Mouse (Mus musculus): ENCODE data around the gene Exd2. TPM values are rescaled to one million over a fixed set of nuclear protein-coding genes. Genes with fewer than 3 reads are reported as not detected.

The Exd2 gene
- total and polyA plus RNA-seq, 2 experiments from 2014 or later, result 6.8 to 32.5 TPM

GRCm38 (mm10) chr12:80434961-80435691 is 27.8 kb upstream of the Exd2 start:
- no peak for TF ChIP-seq EP300 (IDR thresholded peaks at IDR 0.05; ENCODE audit: low read depth)

GRCm38 (mm10) chr12:80435887-80436286 is 27.0 kb upstream of the Exd2 start:
- no peak for DNase-seq (ENCODE audit: low spot score)
- Histone ChIP-seq H3K4me1 (ENCODE audit: control insufficient read depth, insufficient read depth) (peaks cover 8% of the 10 kb centered on the region), H3K4me2 (ENCODE audit: low read depth, low read length) (peak overlapping the region; percentile 81), H3K9me3 (replicated peaks; ENCODE audit: control insufficient read depth, low read length) (no peaks in the 10 kb centered on the region), H3K27me3 (ENCODE audit: control insufficient read depth, insufficient read depth, low read length) (no peaks in the 10 kb centered on the region), H3K9ac (replicated peaks; ENCODE audit: low read depth, low read length) (peak overlapping the region; percentile 79), H3K27ac (ENCODE audit: low read depth) (peak overlapping the region; percentile 96), H3K4me3 (ENCODE audit: low read depth, low read length) (peak overlapping the region; percentile 72), H3K36me3 (replicated peaks; ENCODE audit: control insufficient read depth, insufficient read depth, low read length) (no peaks in the 10 kb centered on the region)
- WGBS, result 2% methylated on average over 9 of the region's 10 CpGs
- TF ChIP-seq EP300 (IDR thresholded peaks at IDR 0.05; ENCODE audit: low read depth) (no peak), CTCF (IDR thresholded peaks at IDR 0.05; ENCODE audit: low read depth) (no peak)
- ATAC-seq (ENCODE audit: insufficient read depth, low read depth), result peak; percentile 2; the same call in 1 of the 2 replicates

More at GRCm38 (mm10) chr12:80434961-80435691, 27.8 kb upstream of the Exd2 start:
- Histone ChIP-seq H3K36me3 (replicated peaks; ENCODE audit: control insufficient read depth, insufficient read depth, low read length) (no peaks in the 10 kb centered on the region), H3K9ac (replicated peaks; ENCODE audit: low read depth, low read length) (peak overlapping the region; percentile 79), H3K27ac (ENCODE audit: low read depth) (peak overlapping the region; percentile 96), H3K4me3 (ENCODE audit: low read depth, low read length) (peak overlapping the region; percentile 72), H3K27me3 (ENCODE audit: control insufficient read depth, insufficient read depth, low read length) (no peaks in the 10 kb centered on the region), H3K9me3 (replicated peaks; ENCODE audit: control insufficient read depth, low read length) (no peaks in the 10 kb centered on the region), H3K4me2 (ENCODE audit: low read depth, low read length) (peak overlapping the region; percentile 81), H3K4me1 (ENCODE audit: control insufficient read depth, insufficient read depth) (peaks cover 8% of the 10 kb centered on the region)
- WGBS, result under 1% methylated on average over 57 of the region's 64 CpGs
- ATAC-seq (ENCODE audit: insufficient read depth, low read depth), result peak; percentile 75
- DNase-seq (ENCODE audit: low spot score), result peak; percentile 70

DNA sequence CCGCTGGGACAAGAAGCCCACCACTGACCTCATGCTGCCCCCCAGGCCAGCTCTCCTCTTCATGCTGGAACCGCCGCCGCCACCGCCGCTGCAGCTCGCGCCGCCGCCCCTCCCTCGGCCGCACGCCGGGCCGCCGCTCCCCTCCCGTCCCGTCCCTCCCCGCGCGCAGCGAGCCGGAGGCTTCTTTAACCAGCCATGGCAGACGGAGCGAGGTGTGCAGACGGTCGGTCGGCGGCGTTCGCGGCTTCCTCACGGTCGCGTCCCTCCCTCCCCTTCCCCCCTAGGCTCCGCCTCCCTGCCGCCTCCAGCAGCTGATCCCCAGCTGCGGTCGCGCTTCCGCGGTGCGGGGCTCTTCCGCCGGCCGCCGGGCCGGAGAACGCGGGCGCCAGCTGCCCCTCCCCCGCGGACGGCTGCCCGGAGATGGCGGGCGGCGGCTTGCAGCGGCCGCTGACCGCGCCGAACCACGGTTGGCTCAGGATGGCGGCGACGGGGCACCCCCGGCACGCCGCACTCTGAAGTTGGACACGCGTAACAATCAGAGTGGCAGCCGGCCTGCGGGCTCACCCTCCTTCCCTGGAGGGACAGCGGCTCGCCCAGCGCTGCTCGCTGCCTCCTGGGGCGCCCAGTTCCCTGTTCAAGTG is 26.4 kb upstream of the Exd2 start, which contains the start of gene Dcaf5:
Gene Dcaf5 (minus strand): TSS at position 266 of the 641 bp plus-strand sequence.
- H3K9ac ChIP-seq (replicated peaks; ENCODE audit: low read depth, low read length), result peak within 1 kb of the TSS; percentile 79
- DNase-seq (ENCODE audit: low spot score), result peak; percentile 71
- under 1% methylated on average over 41 of the region's 79 CpGs for WGBS
- H3K27me3 ChIP-seq (ENCODE audit: control insufficient read depth, insufficient read depth, low read length), result no peaks in the 10 kb centered on the region
- H3K4me3 ChIP-seq (ENCODE audit: low read depth, low read length), result peak within 1 kb of the TSS; percentile 72
- H3K4me2 ChIP-seq (ENCODE audit: low read depth, low read length), result peak within 1 kb of the TSS; percentile 81
- H3K9me3 ChIP-seq (replicated peaks; ENCODE audit: control insufficient read depth, low read length), result no peaks in the 10 kb centered on the region
- H3K27ac ChIP-seq (ENCODE audit: low read depth), result peak within 1 kb of the TSS; percentile 96
- TF ChIP-seq EP300 (IDR thresholded peaks at IDR 0.05; ENCODE audit: low read depth), result no peak
- TF ChIP-seq CTCF (IDR thresholded peaks at IDR 0.05; ENCODE audit: low read depth), result no peak
- ATAC-seq (ENCODE audit: insufficient read depth, low read depth), result peak; percentile 71
- H3K36me3 ChIP-seq (replicated peaks; ENCODE audit: control insufficient read depth, insufficient read depth, low read length), result no peaks in the 10 kb centered on the region
- peaks cover 8% of the 10 kb centered on the region for H3K4me1 ChIP-seq (ENCODE audit: control insufficient read depth, insufficient read depth)

- H3K4me1 ChIP-seq (ENCODE audit: control insufficient read depth, insufficient read depth), result peaks cover 8% of the 10 kb centered on the region
- peak overlapping the region; percentile 81 for H3K4me2 ChIP-seq (ENCODE audit: low read depth, low read length)
- 51% methylated on average over 4 of the region's 4 CpGs for WGBS
- no peak for TF ChIP-seq EP300 (IDR thresholded peaks at IDR 0.05; ENCODE audit: low read depth)
- TF ChIP-seq CTCF (IDR thresholded peaks at IDR 0.05; ENCODE audit: low read depth), result no peak
- no peaks in the 10 kb centered on the region for H3K27me3 ChIP-seq (ENCODE audit: control insufficient read depth, insufficient read depth, low read length)
- no peak for ATAC-seq (ENCODE audit: insufficient read depth, low read depth)
- H3K4me3 ChIP-seq (ENCODE audit: low read depth, low read length), result peak overlapping the region; percentile 72
- H3K9ac ChIP-seq (replicated peaks; ENCODE audit: low read depth, low read length), result peak overlapping the region; percentile 79
- no peaks in the 10 kb centered on the region for H3K9me3 ChIP-seq (replicated peaks; ENCODE audit: control insufficient read depth, low read length)
- H3K36me3 ChIP-seq (replicated peaks; ENCODE audit: control insufficient read depth, insufficient read depth, low read length), result no peaks in the 10 kb centered on the region
- H3K27ac ChIP-seq (ENCODE audit: low read depth), result peak overlapping the region; percentile 96
- no peak for DNase-seq (ENCODE audit: low spot score)
These were observed 25.7 kb upstream of the Exd2 start for GRCm38 (mm10) chr12:80437051-80437675.

DNA sequence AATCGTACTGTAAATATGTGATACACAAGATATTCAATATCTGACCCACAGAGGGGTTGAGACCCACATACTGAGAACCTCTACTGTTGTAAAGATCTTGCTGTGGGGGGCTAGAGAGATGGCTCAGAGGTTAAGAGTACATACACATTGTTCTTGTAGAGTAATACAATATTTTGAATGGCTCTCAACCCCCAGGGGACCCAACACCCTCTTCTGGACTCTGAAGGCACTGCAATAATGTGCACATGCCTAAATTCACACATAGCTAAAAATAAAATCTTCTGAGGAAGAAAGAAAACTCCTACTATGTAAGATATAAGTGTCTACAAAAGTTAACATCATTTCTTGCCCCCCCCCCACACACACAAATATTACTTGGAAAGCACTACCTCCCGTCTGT is 21.9 kb upstream of the Exd2 start:
- Histone ChIP-seq H3K4me3 (ENCODE audit: low read depth, low read length) (no peak overlapping the region), H3K36me3 (replicated peaks; ENCODE audit: control insufficient read depth, insufficient read depth, low read length) (no peaks in the 10 kb centered on the region), H3K4me2 (ENCODE audit: low read depth, low read length) (no peak overlapping the region), H3K27me3 (ENCODE audit: control insufficient read depth, insufficient read depth, low read length) (no peaks in the 10 kb centered on the region), H3K9me3 (replicated peaks; ENCODE audit: control insufficient read depth, low read length) (no peaks in the 10 kb centered on the region), H3K9ac (replicated peaks; ENCODE audit: low read depth, low read length) (no peak overlapping the region), H3K27ac (ENCODE audit: low read depth) (no peak overlapping the region), H3K4me1 (ENCODE audit: control insufficient read depth, insufficient read depth) (no peaks in the 10 kb centered on the region; the same call in 1 of the 2 replicates)
- DNase-seq (ENCODE audit: low spot score) (no peak), ATAC-seq (ENCODE audit: insufficient read depth, low read depth) (no peak)
- WGBS, result 74% methylated on average over 2 of the region's 2 CpGs
- TF ChIP-seq EP300 (IDR thresholded peaks at IDR 0.05; ENCODE audit: low read depth) (no peak), CTCF (IDR thresholded peaks at IDR 0.05; ENCODE audit: low read depth) (peak; percentile 34)
